Mouse (Mus musculus) thymus, postnatal 0 days (tissue): ENCODE results near the gene Pqlc2. TPM values are rescaled to one million over a fixed set of nuclear protein-coding genes. Genes with fewer than 3 reads are reported as not detected.

ENCODE experiments used
- DNase-seq: peaks from one replicate; pipeline ENCODE4 v3.0.0-alpha.2; 2015; ENCODE audit warnings: low spot score
- polyA plus RNA-seq: library from polyadenylated mRNA; unstranded; fragments of >200 nt; fragmentation: Nextera tagmentation; extraction: Ambion mirVana; gene quantifications from 2 replicates; pipeline ENCODE4 v1.2.1, GENCODE M21; 2015

Pqlc2 gene
- polyA plus RNA-seq, 1 experiment from 2014 or later: 14.5 TPM

DNA sequence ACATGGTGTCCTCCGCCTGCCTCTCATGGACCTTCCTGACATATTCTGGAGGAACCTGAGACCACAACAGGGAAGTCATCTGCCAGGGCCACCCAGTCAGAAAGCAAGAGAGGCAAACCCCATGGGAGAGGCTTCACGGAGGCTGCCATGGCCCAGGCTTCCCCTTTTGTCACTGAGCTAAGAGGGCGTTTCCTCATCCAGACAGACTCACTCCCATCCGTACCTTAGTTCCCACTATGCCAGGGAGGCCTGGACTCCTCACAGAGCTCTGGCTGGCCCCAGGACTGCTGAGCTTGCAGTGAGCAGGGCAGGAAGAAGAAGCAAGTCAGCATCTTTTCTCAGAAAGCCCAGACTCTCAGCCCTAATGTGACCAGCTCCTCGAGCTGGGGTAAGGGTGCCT, 2.6 kb downstream of the Pqlc2 start:
- no peak for DNase-seq

DNA sequence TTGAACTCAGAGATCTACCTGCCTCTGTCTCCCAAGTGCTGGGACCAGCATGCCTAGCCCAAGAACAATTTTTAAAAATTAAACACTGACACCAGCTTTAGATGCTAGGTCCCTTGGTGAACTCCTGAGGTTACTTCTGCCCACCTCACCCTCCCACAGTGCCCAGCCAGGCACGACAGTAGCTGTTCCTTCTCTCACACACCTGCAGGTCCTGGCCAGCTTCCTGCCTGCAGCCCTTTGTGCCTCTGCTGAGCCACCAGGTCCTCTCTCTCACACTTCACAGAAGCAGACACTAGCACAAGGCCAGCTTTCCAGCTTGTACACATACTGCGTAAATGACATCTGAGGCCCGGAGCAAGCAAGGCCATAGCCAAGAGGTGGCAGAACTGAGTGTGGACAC, 5.0 kb downstream of the Pqlc2 start:
- no peak for DNase-seq

- no peak for DNase-seq
These were observed 8.3 kb downstream of the Pqlc2 start for GRCm38 (mm10) chr4:139302241-139302640.

GRCm38 (mm10) chr4:139301780-139302179, 8.7 kb downstream of the Pqlc2 start:
- no peak for DNase-seq

DNA sequence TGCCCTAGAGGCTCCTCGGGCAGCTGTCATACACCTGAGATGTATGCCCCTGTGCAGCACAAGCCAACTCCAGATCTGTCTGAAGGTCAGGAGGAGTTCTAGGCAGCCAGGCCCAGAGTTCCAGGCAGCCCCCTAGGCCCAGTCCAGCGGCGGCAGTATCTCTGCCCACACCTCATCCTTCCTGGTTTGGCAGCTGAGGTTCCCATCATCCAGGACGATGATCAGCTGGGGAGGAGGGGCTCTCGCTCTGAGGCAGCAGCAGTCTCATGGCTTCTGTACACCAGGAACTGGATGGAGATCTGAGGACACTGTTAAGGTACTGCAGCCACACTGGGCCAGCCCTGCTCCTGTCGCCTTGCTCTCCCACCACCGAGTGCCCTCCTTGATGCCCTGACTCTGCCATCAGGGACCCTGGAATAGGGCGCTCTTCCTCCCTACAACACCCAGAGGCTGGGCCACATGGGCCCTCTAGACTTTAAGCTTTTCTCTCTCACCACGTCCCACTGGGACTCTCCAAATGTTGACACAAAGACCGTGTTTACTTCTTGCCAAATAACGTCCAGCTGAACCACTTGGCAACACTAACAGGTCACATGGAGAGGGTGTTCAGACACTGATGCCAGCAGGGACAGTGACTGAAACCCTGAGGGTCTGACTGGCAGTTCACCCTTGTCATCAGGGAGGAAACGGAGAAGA, 11.7 kb downstream of the Pqlc2 start:
- DNase-seq: no peak

- no peak for DNase-seq
These were observed 12.9 kb downstream of the Pqlc2 start for GRCm38 (mm10) chr4:139297566-139297965.

DNA sequence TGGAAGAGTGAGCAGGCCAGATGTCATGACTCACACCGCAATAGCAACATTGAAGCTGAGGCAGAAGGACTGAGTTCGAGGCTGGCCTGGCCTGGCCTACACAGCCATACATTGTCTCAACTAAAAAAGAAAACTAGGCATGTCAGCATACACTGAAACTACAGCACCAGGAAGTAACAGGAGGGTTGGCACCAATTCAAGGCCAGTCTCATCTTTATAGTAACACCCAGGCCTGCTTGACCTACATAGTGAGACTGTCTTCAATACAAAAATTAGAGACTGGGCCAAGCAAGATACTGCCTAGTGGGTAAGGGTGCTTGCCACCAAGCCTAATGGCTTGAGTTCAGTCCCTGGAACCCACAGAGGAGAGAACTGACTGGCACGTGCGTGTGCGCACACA, 18.5 kb downstream of the Pqlc2 start:
- no peak for DNase-seq

- DNase-seq: no peak
These were observed 19.4 kb downstream of the Pqlc2 start for GRCm38 (mm10) chr4:139291099-139291498.

GRCm38 (mm10) chr4:139289017-139289416, 21.5 kb downstream of the Pqlc2 start:
- peak; percentile 41 for DNase-seq

- DNase-seq: peak; percentile 76
These were observed 23.2 kb downstream of the Pqlc2 start for GRCm38 (mm10) chr4:139287122-139287863.

- no peak for DNase-seq
These were observed 24.3 kb downstream of the Pqlc2 start for GRCm38 (mm10) chr4:139286234-139286633.

- no peak for DNase-seq
These were observed 25.6 kb downstream of the Pqlc2 start for GRCm38 (mm10) chr4:139284877-139285276.

- no peak for DNase-seq
These were observed 27.5 kb downstream of the Pqlc2 start for GRCm38 (mm10) chr4:139282955-139283417.

GRCm38 (mm10) chr4:139281791-139282345, 28.6 kb downstream of the Pqlc2 start:
- no peak for DNase-seq

GRCm38 (mm10) chr4:139280530-139280929, 30.0 kb downstream of the Pqlc2 start:
- DNase-seq: no peak

DNA sequence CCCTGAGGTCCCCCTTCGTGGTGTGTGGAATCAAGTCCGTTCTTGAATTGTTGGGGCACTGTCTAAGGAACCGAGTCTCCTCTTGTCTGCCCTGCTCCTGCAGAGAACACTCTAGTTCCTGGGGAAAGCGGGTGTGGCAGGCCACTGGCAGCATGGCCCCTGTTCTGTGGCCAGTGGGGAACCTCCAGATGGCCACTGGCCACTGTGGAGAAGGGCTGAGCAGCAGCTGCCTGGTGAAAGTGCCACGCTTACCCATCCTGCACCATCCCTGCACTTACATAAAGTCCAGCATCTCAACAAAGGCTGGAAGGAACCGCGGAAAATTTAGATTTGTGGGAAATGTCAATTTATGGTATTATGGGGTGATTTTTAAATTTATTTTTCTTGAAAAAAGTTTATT, 34.1 kb downstream of the Pqlc2 start:
- no peak for DNase-seq

DNA sequence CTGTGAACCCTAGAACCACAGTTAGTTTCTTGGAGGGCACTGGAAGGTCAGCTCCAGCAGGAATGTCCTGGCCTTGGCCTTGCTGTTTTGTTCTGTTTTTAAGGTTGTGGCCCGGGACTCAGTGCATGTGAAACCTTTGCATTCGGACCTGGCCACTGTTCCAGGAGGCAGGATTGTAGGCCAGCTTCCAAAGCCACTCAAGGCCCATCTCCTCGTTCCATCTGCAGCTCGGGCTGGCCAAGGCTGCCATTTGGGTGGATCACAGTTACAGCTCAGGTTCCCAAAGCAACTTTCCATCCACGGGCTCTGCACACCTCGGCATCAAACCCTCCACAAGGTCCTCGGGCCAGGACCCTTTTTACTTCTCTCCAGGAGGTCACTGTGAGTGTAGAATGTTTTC, 35.9 kb downstream of the Pqlc2 start:
- DNase-seq: no peak

GRCm38 (mm10) chr4:139272951-139273680, 37.4 kb downstream of the Pqlc2 start:
- DNase-seq: no peak

- no peak for DNase-seq
These were observed 38.9 kb downstream of the Pqlc2 start for GRCm38 (mm10) chr4:139271562-139271961.

GRCm38 (mm10) chr4:139270168-139270567, 40.3 kb downstream of the Pqlc2 start:
- no peak for DNase-seq

DNA sequence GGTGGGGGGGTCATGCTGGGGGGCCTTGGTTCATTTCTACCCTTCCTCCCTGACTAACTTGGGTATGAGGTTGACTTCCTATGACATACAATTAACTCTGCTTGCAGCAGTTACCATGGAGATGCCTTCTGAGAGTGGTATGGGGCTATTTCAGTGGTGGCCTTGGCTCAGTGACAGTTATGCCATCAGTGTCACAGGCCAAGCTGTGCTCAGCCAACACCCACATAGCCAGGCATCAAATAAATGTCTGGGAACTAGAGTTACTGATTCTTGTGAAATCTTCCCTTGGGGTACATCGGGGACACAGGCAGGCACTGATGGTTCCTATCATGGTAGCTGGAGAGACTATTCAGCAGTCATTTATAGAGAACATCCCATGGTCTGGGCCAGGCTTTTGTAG, 42.3 kb downstream of the Pqlc2 start:
- no peak for DNase-seq

GRCm38 (mm10) chr4:139267335-139267734, 43.2 kb downstream of the Pqlc2 start:
- DNase-seq: no peak
